Mouse (Mus musculus) adrenal gland, postnatal 10 days (tissue): Measurements from ENCODE around the gene Kcna5. TPM values are rescaled to one million over a fixed set of nuclear protein-coding genes. Genes with fewer than 3 reads are reported as not detected.

ENCODE experiments used
- DNase-seq: peaks from one replicate; pipeline ENCODE4 v3.0.0; 2021; ENCODE audit warnings: mixed read lengths
- total RNA-seq, 2 experiments: library from RNA; stranded (reverse); gene quantifications; 2 replicates each; pipeline ENCODE4 v1.2.3; 2021

Gene Kcna5
- total RNA-seq, 2 experiments from 2014 or later, result 5.1 to 10.1 TPM

DNA sequence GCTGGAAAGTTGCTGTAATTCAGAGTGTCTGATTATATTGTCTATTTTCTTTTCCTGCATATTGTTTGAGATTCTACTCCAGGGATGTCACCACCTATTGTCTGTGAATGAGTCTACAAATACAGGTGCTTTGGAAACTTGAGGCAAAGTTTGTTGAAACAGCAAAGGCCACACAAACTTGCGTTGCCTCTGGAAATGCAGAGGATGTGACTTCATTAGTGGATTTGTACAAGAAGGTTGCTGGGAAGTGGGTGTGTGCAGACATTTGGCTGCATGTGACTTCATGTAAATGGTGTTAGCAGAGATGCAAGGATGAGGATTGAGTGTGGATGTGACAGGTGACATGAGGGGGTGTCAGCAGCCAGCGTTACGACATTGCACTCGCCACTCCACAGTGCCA is 1.7 kb upstream of the Kcna5 start:
- no peak for DNase-seq

DNA sequence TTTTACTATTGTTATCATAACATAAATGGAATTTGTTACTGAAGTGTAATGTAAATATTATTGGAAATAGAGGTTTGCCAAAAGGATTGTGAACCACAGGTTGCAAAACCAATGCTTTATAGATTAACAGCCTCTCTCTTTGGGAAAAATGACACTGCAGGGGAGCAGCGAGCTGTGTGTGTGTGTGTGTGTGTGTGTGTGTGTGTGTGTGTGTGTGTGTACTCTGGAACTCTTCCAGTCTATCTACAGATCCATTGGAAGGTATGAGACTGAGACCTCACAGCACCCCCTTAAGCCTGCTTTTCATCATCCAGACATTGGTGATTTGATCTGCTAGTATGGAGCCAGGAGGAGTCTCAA is 679 bp upstream of the Kcna5 start:
- DNase-seq, result no peak

DNA sequence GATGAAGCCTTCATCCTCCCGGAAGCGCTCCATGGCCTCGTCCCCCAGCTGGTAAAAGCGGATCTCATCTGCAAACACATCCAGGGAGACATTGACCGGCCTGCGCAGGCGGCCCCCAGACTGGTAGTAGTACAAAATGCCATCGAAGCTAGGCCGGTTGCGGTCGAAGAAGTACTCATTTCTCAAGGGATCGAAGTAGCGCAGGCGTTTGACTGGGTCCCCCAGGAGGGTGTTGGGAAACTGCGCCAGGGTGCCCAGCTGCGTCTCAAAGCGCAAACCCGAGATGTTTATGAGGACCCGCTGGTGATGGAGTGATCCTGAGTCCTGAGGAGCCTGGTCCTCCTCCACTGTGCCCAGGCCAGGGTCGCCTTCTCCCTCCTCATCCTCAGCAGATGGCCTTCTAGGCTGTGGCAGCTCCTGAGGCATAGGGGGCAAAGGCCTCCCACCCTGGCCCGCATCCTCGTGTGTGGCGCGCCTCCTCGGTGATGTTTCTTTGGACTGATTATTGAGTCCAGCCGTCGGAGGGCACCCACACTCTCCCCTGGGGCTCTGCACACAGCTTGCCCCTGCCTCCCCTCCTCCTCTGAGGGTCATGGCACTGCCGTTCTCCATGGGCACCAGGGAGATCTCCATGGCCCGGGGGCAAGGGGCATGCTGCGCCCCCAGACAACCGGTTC is 543 bp downstream of the Kcna5 start:
- DNase-seq, result no peak

DNA sequence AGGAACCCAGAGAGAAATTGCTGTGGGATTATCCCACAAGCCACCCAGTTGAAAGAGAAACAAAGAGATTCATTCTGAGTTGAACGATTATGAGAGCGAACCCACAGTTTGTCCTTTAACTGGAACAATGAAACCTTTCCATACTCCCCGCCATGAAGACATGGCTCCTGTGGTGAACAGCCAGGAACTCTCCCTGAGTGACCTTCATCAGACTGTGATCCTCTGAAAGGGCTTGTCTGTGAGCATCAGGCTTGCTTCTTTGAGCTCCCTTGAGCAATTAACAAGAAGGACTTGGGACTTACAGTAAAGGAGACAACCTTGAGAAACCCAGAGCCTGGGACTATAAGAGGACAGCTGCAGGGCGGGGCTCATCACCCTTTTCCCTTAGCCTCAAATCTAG is 3.9 kb downstream of the Kcna5 start:
- DNase-seq, result no peak

DNA sequence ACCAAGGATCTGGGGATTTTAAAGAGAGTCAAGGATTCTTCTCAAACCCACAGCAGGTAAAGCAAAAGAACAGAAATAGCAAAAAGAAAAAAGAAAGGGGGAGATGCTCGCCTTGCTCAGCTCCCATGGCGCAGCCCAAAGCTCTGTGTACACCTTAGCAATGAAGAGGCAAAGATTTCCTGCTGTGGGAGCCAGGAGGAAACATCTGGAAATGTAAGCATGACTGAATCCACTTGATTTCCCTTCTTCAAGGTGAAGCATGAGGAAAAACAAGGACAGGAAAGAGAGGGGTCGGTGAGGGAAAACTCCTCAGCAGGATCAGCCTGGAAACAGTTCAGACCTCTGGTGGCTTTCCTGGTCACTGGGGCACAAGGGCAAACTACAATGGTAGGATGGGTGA is 5.2 kb downstream of the Kcna5 start:
- no peak for DNase-seq

DNA sequence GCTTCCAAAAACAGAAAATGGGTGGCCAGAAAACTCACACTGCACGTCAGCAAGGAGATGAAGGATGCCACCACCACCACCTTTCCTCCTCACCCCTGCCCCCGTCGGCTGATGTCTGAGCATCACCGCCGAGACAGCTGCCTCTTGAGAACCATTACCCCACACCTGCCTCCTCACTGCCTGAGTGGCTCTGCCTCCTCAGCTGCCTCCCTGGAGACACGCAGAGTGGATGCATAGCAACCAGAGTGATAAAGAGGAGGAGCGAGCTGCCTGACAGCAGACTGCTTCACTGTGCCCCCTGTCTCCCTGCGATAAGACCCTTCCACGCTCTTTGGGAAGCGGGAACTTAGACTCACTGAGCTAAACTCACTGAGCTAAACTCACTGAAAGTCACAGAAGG is 20.5 kb downstream of the Kcna5 start:
- DNase-seq, result no peak

DNA sequence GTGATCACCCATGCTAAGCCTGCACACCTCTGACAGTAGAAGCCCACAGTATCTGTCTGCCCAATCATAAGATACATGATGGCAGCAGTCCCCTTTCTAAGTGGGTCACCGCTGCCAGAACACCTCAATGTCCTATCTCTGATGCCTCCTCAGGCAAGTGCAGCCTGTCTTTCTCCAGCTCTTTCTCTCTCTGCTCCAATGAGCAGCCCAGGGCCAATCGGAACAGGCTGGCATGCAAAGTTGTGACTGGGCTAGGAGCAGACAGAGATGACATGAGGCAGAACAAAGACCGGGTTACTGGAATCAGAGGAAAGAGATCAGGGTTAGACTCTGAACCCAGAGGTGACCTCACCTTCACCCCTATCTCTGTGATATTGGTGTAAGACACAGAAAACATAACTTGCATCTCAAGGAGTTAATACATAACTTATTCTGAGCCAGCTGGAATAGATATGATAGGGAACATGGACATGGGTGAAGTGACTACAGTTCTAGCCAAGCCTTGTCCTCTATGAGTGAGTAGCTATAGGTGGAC is 21.4 kb downstream of the Kcna5 start:
- DNase-seq, result no peak

DNA sequence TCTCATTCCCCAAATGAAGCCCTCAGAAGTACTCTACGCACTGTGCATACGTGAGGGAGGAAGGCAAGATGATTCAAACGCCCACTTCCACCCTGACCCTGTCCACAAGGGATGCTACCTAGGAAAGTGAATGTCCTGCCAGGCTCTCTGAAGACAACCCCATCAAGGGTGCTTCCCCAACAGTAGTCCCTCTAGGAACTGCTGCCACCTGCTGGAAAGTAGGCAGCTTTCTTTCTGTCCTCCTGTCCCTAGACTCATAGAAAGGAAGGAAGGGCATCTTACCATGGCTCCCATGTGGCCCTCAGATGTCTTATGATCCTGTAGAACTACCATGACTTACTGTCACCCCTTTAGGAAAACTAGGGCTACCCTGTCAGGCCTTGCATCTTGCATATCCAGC is 22.1 kb downstream of the Kcna5 start:
- DNase-seq, result peak; percentile 40

DNA sequence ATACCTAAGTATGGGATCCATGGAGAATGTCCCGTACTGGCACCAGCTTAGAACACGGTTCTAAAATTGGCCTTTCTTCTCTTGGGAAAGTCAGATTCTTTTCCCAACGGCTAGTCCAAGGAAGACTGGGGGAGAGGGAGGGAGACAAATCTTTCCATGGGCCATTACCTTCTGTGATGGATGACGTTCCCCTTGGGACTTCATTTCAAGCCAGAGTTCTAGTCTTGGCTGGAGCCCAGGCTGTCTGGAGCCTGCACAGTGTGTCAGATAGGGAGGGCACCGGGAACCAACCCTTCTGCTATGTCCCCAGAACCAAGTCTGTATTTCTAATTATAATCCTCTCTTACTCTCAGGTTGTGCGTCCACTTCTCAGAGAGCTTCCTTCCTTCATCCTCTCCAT is 26.5 kb downstream of the Kcna5 start:
- DNase-seq, result peak; percentile 37

DNA sequence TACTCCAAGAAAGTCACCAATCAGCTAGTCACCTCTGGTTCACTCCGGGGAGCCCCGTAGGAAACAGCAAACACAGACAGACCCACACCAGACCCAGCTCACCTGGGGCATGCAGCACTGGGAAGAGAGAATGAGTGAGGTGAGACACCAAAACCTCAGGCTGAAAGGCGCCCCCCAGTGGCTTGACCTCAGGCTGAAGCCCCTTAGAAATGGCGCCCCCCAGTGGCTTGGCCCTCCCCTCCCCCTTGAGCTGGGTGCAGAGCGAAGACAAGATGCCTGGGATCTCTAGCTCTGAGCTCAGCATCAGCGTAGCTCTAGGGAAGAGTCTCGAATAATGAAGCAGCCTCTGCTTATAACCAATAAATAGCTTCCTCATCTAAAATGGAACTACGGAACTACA is 31.3 kb downstream of the Kcna5 start:
- peak; percentile 28 for DNase-seq

DNA sequence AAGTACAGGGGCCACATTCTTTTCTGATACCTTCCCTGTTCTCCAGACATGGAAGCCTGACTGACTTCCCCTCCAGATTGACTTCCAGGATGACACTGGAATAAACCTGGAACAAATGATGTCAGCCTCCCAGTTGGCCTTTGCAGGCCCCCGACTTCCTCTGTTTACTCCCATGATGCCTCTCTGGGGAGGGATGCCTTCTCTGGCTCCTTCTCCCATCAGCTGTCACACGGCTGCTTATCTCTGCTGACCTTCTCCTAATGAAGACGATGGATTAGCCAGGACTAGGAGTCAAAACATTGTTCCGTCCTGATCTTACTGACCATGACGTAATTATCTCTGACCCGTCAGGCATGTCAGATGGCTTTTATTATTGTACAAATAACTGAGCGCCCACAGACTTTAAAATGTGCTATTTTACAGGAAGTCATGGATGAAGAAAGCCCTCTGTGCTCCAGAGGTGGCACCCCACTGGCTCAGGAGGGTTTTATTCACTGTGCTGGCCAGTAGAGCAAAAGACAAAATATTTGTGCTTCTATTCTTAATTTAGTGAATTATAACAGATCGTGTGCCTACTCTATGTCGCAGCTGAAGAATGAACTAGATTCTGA is 32.4 kb downstream of the Kcna5 start:
- DNase-seq, result no peak

DNA sequence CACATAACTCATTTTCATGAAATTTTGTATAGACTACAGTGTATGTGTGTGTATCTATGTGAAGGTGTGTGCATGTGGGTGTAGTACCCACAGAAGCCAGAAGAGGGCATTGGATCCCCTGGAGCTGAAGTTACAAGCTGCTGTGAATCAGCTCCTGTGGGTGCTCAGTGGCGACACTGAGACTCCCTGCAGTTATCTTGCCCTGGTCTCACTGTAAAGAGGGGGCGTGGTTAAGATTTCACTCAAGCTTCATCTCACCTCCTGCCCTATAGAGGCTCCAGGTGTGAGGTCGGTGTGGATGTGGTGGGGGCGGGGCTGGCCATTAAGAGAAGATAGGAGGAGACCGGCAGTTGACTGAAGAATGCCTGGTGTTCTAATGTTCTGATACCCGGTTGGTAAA is 34.2 kb downstream of the Kcna5 start:
- no peak for DNase-seq

DNA sequence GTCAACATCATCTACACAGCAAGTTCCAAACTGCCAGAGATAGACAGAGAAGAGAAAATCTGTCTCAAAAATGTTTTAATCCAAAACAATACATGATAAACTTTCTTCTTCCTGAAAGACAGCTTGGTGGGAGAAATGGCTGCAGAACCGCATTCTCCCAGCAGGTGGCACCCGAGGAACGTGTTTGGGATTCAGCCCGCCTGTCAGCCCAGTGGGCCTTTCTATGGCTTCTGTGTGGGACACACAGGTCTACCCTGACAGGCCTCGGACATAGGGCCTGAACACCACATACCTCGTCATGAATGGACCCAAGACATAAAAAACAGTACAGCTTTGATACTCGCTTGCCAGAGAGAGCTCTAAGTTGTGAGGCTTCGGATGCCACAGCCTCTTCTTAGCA is 35.1 kb downstream of the Kcna5 start:
- peak; percentile 91 for DNase-seq

DNA sequence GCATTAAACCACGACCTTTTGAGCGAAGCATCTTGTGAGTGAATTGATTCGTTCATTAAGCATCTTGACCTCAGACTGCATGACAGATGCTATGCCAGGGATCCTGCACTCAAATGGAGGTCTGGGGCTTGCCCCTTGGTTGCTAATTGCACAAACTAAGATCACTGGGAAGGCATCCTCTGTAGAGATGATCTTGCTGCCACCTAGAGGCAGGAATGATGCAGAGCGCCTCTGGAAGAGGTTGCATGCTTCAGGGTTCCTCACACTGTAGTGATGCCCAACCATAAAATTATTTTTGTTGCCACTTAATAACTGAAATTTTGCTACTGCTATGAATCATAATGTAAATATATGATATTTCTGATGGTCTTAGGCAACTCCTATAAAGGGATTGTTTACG is 37.3 kb downstream of the Kcna5 start:
- peak; percentile 70 for DNase-seq

DNA sequence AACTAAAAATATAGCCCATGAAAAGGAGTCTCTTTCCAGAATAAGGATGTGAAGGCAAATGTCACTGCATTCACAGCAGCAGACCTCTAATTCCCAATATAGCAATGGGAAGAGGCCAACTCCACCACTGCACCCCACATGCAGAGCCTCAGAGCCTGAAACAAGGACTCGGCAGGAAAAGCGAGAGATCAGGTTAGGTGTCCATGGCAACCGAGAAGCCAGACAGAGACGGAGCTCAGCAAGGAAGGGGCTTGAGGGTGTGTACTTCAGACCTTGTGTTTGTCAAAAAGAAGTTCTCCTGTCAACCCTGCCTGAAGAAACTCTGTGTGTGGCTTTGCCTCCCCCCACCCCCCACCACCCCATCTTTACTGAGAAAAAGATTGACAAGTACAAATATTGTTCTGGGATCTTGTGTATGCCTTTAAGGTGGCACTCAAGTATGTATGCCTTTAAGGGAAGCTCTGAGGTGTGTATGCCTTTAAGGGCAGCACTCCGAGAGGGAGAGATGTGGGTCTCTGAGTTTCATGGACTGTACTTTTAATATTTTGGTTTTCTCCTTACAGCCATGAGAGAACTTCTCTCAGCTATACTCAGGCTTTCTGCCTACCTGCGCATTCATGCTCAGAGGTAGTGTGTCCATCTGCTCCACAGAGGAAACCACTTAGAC is 37.9 kb downstream of the Kcna5 start:
- no peak for DNase-seq

DNA sequence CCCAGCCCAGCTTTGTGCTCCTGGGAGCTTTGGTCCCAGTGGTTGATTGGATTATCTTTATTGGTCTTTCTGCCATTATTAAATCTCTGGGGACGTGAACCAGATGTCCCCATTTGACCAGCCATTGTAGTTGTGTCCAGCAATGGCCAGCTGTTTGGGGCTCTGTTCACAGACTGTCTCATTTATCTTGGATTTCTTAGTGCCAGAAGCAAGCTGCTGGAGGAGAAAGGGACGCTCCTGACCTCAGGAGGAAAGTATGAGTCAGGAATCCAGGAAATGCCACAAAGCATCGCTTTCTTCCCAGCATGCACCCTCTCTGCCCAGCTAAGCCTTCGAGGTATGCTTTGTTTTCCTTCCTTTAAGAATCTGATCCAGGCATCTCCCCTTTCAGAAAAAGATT is 48.1 kb downstream of the Kcna5 start:
- no peak for DNase-seq

DNA sequence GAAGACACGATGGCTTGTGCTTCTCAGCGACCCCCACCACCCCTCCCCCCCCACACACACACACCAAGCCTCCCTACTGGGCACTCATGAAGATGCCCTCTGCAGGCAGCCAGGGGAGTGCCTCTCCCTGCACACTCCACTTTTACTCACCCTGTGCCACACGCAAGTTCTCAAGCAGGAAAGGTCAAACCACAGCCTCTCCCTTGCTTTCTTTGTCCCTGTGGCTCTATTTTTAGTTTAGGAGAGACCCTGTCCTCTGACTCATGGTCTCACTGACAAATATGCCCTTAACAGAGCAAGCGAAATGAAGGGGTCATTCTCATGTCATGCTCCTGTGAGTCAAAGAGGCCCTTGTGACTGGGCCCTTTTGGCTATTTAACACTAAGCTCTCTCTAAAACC is 50.3 kb downstream of the Kcna5 start:
- DNase-seq, result no peak

DNA sequence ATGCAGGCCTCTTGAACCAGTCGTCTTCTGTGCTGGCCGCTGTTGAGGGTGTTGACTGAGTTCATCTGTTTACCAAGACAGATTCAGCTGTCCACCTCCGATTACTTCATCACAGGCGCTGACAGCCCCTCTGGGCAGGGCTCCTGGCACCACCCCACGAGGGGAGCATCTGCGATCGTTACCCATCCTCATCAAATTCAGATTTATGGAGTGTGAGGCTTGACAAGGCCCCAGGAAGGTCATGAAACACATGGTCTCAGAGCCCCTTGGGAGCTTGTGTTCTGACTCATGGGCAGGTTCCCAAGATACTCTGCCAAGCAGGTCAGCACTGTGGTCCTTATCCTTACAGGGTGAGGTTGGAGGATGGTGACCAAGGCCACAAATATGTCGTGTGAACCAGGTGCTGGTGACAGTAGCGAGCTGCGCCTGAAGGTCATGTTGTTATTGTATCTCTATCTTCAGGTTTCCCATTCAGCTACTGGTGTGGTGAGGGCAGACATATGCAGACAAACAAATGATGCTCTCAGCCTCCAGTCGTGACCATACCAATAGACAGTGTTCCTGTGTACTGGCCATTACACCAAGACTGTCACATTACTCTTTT is 51.8 kb downstream of the Kcna5 start:
- DNase-seq, result no peak

Other genes with a start within 250 kb of the Kcna5 start
- gene Kcna1, start 111.0 kb upstream of the Kcna5 start, total RNA-seq, result 1 to 10 TPM; 2.6 to 3.1 TPM
- gene Kcna6, start 205.3 kb upstream of the Kcna5 start, total RNA-seq, result 1 to 10 TPM; 3.3 to 5.7 TPM